Mouse (Mus musculus): ENCODE data around the gene Gm28048.
A peak's percentile ranks its signal among the peaks of the same experiment; 100 is the strongest.

DNA sequence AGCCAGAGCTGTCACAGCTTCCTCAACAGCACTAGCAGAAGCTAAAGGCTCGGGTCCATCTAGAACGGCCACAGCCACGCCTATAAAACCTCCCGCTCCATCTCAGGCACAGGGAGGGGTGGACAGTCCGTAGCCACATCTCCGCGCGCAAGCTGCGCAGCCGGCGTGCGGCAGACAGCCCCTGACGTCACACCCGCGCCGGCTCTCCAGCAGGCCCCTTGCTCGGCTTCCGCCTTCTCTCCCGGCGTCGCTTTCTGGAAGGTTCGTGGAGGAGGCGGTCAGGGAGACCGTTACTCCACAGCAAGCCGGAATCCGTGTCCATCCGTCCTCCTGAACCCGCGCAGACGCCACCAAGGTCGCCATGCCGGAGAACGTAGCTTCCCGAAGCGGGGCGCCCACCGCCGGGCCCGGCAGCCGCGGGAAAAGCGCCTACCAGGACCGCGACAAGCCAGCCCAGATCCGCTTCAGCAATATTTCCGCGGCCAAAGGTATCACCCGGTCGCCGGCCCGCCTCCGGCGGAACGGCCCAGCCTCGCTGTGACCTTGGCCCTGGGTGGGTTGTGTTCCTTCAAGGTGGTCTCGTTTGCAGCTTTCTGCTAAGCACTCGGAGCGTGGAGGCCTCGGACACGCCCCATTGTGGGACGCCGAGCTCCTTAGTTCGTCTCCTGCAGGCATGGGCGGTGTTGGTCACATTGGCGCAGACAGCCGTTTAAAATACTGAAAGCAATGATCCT, 8.7 kb upstream of the Gm28048 start, which contains the start of gene Cct4:
- TF ChIP-seq CTCF (IDR thresholded peaks at IDR 0.05; ENCODE audit: borderline replicate concordance, extremely low read depth, insufficient read depth, insufficient read length) = no peak
- TF ChIP-seq POLR2A (IDR thresholded peaks at IDR 0.05; ENCODE audit: borderline replicate concordance, extremely low read depth, insufficient read depth, insufficient read length, poor library complexity, severe bottlenecking) = peak; percentile 87
